ENCODE assay signal across 12 mouse cellular contexts in genomic region chr11:54108894-54109293, GRCm38 (mm10). TPM values are rescaled to one million over a fixed set of nuclear protein-coding genes. Genes with fewer than 3 reads are reported as not detected.
DNase-seq lines count a peak whose midpoint lies in the region; ATAC-seq and TF ChIP-seq lines count a peak whose summit lies in the region.
"Had no signal": no experiment of that assay in that cellular context is flagged by ENCODE, and none has a peak within 500 bp of the region (broad histone marks: within the 10 kb centered on the region; RNA-seq: fewer than 3 reads in every experiment).

No protein-coding gene starts in this region.

- DNase-seq in liver, adult 2 months (ENCODE audit: extremely low read depth, low read depth, low spot score): peak; percentile 59
- DNase-seq in liver, embryonic 11.5 days (ENCODE audit: low spot score): no peak
- peak; percentile 54 for DNase-seq in kidney, postnatal 14 days
- DNase-seq in ovary, postnatal 14 days (ENCODE audit: low spot score): no peak
- DNase-seq: right cerebral cortex, postnatal 14 days had no signal

- H3K4me2 ChIP-seq in liver, embryonic 11.5 days: no peak overlapping the region
- H3K4me2 ChIP-seq in embryonic facial prominence, embryonic 15.5 days (replicated peaks): no peak overlapping the region
- H3K4me2 ChIP-seq in heart, embryonic 12.5 days: no peak overlapping the region
- H3K4me2 ChIP-seq: hindbrain, embryonic 13.5 days; limb, embryonic 13.5 days; midbrain, embryonic 11.5 days had no signal

- H3K27ac ChIP-seq in liver, adult 2 months (replicated peaks; ENCODE audit: insufficient read depth, low read depth, low read length): no peak overlapping the region
- H3K27ac ChIP-seq in liver, embryonic 11.5 days (ENCODE audit: low read depth, low read length): no peak overlapping the region
- H3K27ac ChIP-seq in embryonic facial prominence, embryonic 15.5 days (replicated peaks): peak overlapping the region; percentile 0; the same call in 1 of the 2 replicates
- peak overlapping the region; percentile 56 for H3K27ac ChIP-seq in heart, embryonic 12.5 days (ENCODE audit: poor library complexity, severe bottlenecking)
- H3K27ac ChIP-seq: hindbrain, embryonic 13.5 days had no signal

- H3K36me3 ChIP-seq in liver, adult 2 months (ENCODE audit: control insufficient read depth, insufficient read depth, low read length): no peaks in the 10 kb centered on the region
- no peaks in the 10 kb centered on the region for H3K36me3 ChIP-seq in liver, embryonic 11.5 days (ENCODE audit: control insufficient read depth, insufficient read depth, low read length)
- H3K36me3 ChIP-seq in embryonic facial prominence, embryonic 15.5 days: peaks cover 8% of the 10 kb centered on the region
- peaks cover 11% of the 10 kb centered on the region for H3K36me3 ChIP-seq in heart, embryonic 12.5 days
- H3K36me3 ChIP-seq: hindbrain, embryonic 13.5 days had no signal

- no peaks in the 10 kb centered on the region for H3K9me3 ChIP-seq in liver, embryonic 11.5 days (ENCODE audit: control insufficient read depth, low read length)
- no peaks in the 10 kb centered on the region for H3K9me3 ChIP-seq in embryonic facial prominence, embryonic 15.5 days (replicated peaks)
- no peaks in the 10 kb centered on the region for H3K9me3 ChIP-seq in heart, embryonic 12.5 days (replicated peaks)
- H3K9me3 ChIP-seq: hindbrain, embryonic 13.5 days; limb, embryonic 13.5 days had no signal

- no peak for ATAC-seq in liver, embryonic 11.5 days (replicated peaks; ENCODE audit: low FRiP score)
- no peak for ATAC-seq in embryonic facial prominence, embryonic 15.5 days (ENCODE audit: insufficient number of reproducible peaks, low FRiP score, low TSS enrichment, low read depth)
- no peak; the same call in 1 of the 2 replicates for ATAC-seq in heart, embryonic 12.5 days (ENCODE audit: insufficient number of reproducible peaks, low FRiP score)
- no peak for ATAC-seq in erythroid progenitor cell, adult 5-6 weeks (replicated peaks; ENCODE audit: low FRiP score, poor library complexity, severe bottlenecking)
- ATAC-seq: forebrain, embryonic 14.5 days had no signal

- no peak overlapping the region for H3K4me3 ChIP-seq in liver, adult 2 months (ENCODE audit: insufficient read depth, low read depth, low read length)
- H3K4me3 ChIP-seq in liver, embryonic 11.5 days (ENCODE audit: low read depth, low read length): no peak overlapping the region
- no peak overlapping the region for H3K4me3 ChIP-seq in embryonic facial prominence, embryonic 15.5 days (replicated peaks)
- no peak overlapping the region for H3K4me3 ChIP-seq in heart, embryonic 12.5 days
- H3K4me3 ChIP-seq: hindbrain, embryonic 13.5 days; limb, embryonic 13.5 days had no signal

- H3K9ac ChIP-seq in liver, adult 2 months (ENCODE audit: low read depth, low read length): no peak overlapping the region
- no peak overlapping the region for H3K9ac ChIP-seq in liver, embryonic 11.5 days (ENCODE audit: low read depth, low read length)
- H3K9ac ChIP-seq in embryonic facial prominence, embryonic 15.5 days: no peak overlapping the region
- H3K9ac ChIP-seq in heart, embryonic 12.5 days: no peak overlapping the region; the same call in 1 of the 2 replicates
- H3K9ac ChIP-seq: hindbrain, embryonic 13.5 days; limb, embryonic 13.5 days had no signal

- H3K27me3 ChIP-seq in liver, adult 2 months (ENCODE audit: control insufficient read depth, insufficient read depth, low read length): no peaks in the 10 kb centered on the region
- no peaks in the 10 kb centered on the region; the same call in 1 of the 2 replicates for H3K27me3 ChIP-seq in liver, embryonic 11.5 days (replicated peaks; ENCODE audit: control insufficient read depth, insufficient read depth, low read length)
- no peaks in the 10 kb centered on the region for H3K27me3 ChIP-seq in embryonic facial prominence, embryonic 15.5 days
- H3K27me3 ChIP-seq in heart, embryonic 12.5 days (replicated peaks): no peaks in the 10 kb centered on the region
- H3K27me3 ChIP-seq: hindbrain, embryonic 13.5 days; limb, embryonic 13.5 days had no signal

- no peak for TF ChIP-seq CTCF in liver, adult 2 months (IDR thresholded peaks at IDR 0.05; ENCODE audit: low read depth, low read length)

- 34% methylated on average over 5 of the region's 5 CpGs for WGBS in liver, adult 2 months
- WGBS in liver, embryonic 11.5 days: 73% methylated on average over 5 of the region's 5 CpGs
- WGBS in embryonic facial prominence, embryonic 15.5 days: 56% methylated on average over 5 of the region's 5 CpGs
- 37% methylated on average over 5 of the region's 5 CpGs for WGBS in heart, embryonic 12.5 days

- TF ChIP-seq POLR2A in liver, adult 2 months (IDR thresholded peaks at IDR 0.05; ENCODE audit: extremely low read depth, insufficient read depth, low read length): no peak

- peaks cover 4% of the 10 kb centered on the region; the same call in 1 of the 2 replicates for H3K4me1 ChIP-seq in liver, adult 2 months (ENCODE audit: control insufficient read depth, insufficient read depth, low read length)
- peaks cover 3% of the 10 kb centered on the region; the same call in 1 of the 2 replicates for H3K4me1 ChIP-seq in liver, embryonic 11.5 days (replicated peaks; ENCODE audit: control insufficient read depth, insufficient read depth, low read length)
- H3K4me1 ChIP-seq in embryonic facial prominence, embryonic 15.5 days: peaks cover 54% of the 10 kb centered on the region
- peaks cover 71% of the 10 kb centered on the region for H3K4me1 ChIP-seq in heart, embryonic 12.5 days (replicated peaks)

- H3K79me2 ChIP-seq in liver, adult 2 months (ENCODE audit: control insufficient read depth, insufficient read depth, low read length): no peaks in the 10 kb centered on the region

RNA-seq across cellular contexts. Expression of gene P4ha2, which starts 9.0 kb away (rescaled TPM):
- total RNA-seq in liver, adult 2 months (2014; rRNA removed): 4.4 and 5.5 TPM in 2 replicates
- polyA plus RNA-seq in liver, adult 2 months (2012; rRNA removed): 2.9 and 3.7 TPM in 2 replicates
- polyA plus RNA-seq in liver, embryonic 11.5 days (2014; fragmentation: Nextera tagmentation; extraction: Ambion mirVana): 24.3 and 25.7 TPM in 2 replicates
- 123 and 126 TPM in 2 replicates for polyA plus RNA-seq in embryonic facial prominence, embryonic 15.5 days (2015; fragmentation: Nextera tagmentation; extraction: Ambion mirVana)
- polyA plus RNA-seq in heart, embryonic 12.5 days (2016; fragmentation: Nextera tagmentation; extraction: Ambion mirVana): 56.5 and 62.1 TPM in 2 replicates
- total RNA-seq in erythroid progenitor cell, adult 5-6 weeks (2015; ENCODE audit: low replicate concordance): not detected in 2 replicates
- not detected in 2 replicates for total RNA-seq in erythroid progenitor cell, adult 5-6 weeks (2017; ENCODE audit: low replicate concordance)

RNA-seq across cellular contexts. Expression of gene Pdlim4, which starts 40.1 kb away (rescaled TPM):
- 1.6 and 1.9 TPM in 2 replicates for total RNA-seq in liver, adult 2 months (2014; rRNA removed)
- 2.6 and 3.0 TPM in 2 replicates for polyA plus RNA-seq in liver, adult 2 months (2012; rRNA removed)
- polyA plus RNA-seq in liver, embryonic 11.5 days (2014; fragmentation: Nextera tagmentation; extraction: Ambion mirVana): 13.1 and 13.2 TPM in 2 replicates
- polyA plus RNA-seq in embryonic facial prominence, embryonic 15.5 days (2015; fragmentation: Nextera tagmentation; extraction: Ambion mirVana): 168 and 169 TPM in 2 replicates
- polyA plus RNA-seq in heart, embryonic 12.5 days (2016; fragmentation: Nextera tagmentation; extraction: Ambion mirVana): 7.1 and 7.3 TPM in 2 replicates
- total RNA-seq in erythroid progenitor cell, adult 5-6 weeks (2015; ENCODE audit: low replicate concordance): not detected in 2 replicates
- total RNA-seq in erythroid progenitor cell, adult 5-6 weeks (2017; ENCODE audit: low replicate concordance): not detected in 2 replicates

Comparison
In these comparisons a context has a peak if more than half of its experiments do, and no peak if none do; other contexts are left out.
1. DNase-seq: peak in liver, adult 2 months (single experiment) and kidney, postnatal 14 days (single experiment); none in liver, embryonic 11.5 days (single experiment) and ovary, postnatal 14 days (single experiment).
2. H3K27ac ChIP-seq: peak in embryonic facial prominence, embryonic 15.5 days (single experiment) and heart, embryonic 12.5 days (single experiment); none in liver, adult 2 months (single experiment) and liver, embryonic 11.5 days (single experiment).
3. RNA of gene Pdlim4, which starts 40.1 kb away (polyA plus RNA-seq): 168 to 169 TPM in embryonic facial prominence, embryonic 15.5 days; 13.1 to 13.2 TPM in liver, embryonic 11.5 days, 7.1 to 7.3 TPM in heart, embryonic 12.5 days and 2.6 to 3.0 TPM in liver, adult 2 months; every median in the first group is over 10 times any median in the second.